Mouse (Mus musculus) C2C12 (cell line): ENCODE measurements at regions not wholly inside any gene's neighbourhood (a gene's known extent, or its start where the extent isn't known, plus 50 kb on each side); places are given as distances from the start of the nearest gene placed in this dataset.

Experiments
- H3K27me3 ChIP-seq: one replicate; pipeline ENCODE4 v1.6.1; 2011; ENCODE audit not compliant: control insufficient read depth, insufficient read depth, insufficient read length
- H3K36me3 ChIP-seq: one replicate; pipeline ENCODE4 v1.6.1; 2011; ENCODE audit not compliant: control insufficient read depth, insufficient read depth
- H3K4me3 ChIP-seq: one replicate; pipeline ENCODE4 v1.5.1; 2011; ENCODE audit warnings: mild to moderate bottlenecking, control low read depth; ENCODE audit not compliant: poor library complexity, insufficient read depth, severe bottlenecking
- H3K79me2 ChIP-seq: one replicate; pipeline ENCODE4 v1.6.1; 2011; ENCODE audit not compliant: control insufficient read depth, insufficient read depth
- H3K79me3 ChIP-seq: one replicate; pipeline ENCODE4 v1.6.1; 2011; ENCODE audit warnings: low read depth, control low read depth
- H3ac ChIP-seq: one replicate; pipeline ENCODE3; 2011; ENCODE audit warnings: low read depth; ENCODE audit not compliant: control insufficient read depth, insufficient read length
- CEBPB ChIP-seq: IDR thresholded peaks from one replicate; pipeline ENCODE4 v1.6.1; 2011; ENCODE audit warnings: low read depth, mild to moderate bottlenecking, control low read depth, moderate library complexity
- CTCF ChIP-seq: IDR thresholded peaks from one replicate; pipeline ENCODE4 v1.5.1; 2011; ENCODE audit not compliant: control insufficient read depth, insufficient read depth, insufficient read length
- FOSL1 ChIP-seq: IDR thresholded peaks from one replicate; pipeline ENCODE4 v1.8.0; 2011; ENCODE audit warnings: mild to moderate bottlenecking, low read length; ENCODE audit not compliant: poor library complexity, insufficient read depth, severe bottlenecking
- MAX ChIP-seq: IDR thresholded peaks from one replicate; pipeline ENCODE4 v1.6.1; 2011; ENCODE audit warnings: mild to moderate bottlenecking, control low read depth
- MYOD1 ChIP-seq: IDR thresholded peaks from one replicate; pipeline ENCODE4 v1.6.1; 2011; ENCODE audit warnings: low read depth; ENCODE audit not compliant: control insufficient read depth, insufficient read length
- MYOG ChIP-seq: IDR thresholded peaks from one replicate; pipeline ENCODE4 v1.6.1; 2011; ENCODE audit not compliant: control insufficient read depth, insufficient read length; ENCODE audit errors: extremely low read depth
- USF1 ChIP-seq: IDR thresholded peaks from one replicate; pipeline ENCODE4 v1.6.1; 2011; ENCODE audit warnings: low read depth, mild to moderate bottlenecking, control low read depth, moderate library complexity

DNA sequence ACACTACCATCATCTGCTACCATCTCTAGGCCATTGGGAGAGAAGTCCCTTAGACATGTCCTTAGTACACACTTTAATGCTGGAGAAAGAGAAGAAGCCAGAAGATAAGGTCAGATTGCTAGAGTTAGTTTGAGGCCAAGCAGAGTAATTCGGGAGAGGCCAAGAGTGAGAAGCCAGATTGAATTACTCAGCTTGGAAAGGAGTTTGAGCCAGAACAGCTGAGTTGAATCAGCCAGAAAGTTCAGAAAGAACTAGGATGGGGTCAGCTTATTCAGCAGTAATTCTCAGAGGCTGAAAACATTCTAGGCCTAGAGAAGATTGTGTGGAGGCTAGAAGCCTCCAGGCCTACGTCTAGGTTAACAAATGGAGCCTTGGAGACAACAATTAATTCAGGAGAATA is 244.2 kb upstream of the Gm12728 start:
- Histone ChIP-seq H3K27me3 (no peaks in the 10 kb centered on the region), H3K79me2 (no peaks in the 10 kb centered on the region), H3ac (no peak overlapping the region), H3K36me3 (no peaks in the 10 kb centered on the region), H3K79me3 (no peaks in the 10 kb centered on the region), H3K4me3 (no peak overlapping the region)
- TF ChIP-seq MAX (no peak), MYOG (no peak), MYOD1 (no peak), FOSL1 (no peak), CTCF (no peak), CEBPB (no peak), USF1 (no peak)

DNA sequence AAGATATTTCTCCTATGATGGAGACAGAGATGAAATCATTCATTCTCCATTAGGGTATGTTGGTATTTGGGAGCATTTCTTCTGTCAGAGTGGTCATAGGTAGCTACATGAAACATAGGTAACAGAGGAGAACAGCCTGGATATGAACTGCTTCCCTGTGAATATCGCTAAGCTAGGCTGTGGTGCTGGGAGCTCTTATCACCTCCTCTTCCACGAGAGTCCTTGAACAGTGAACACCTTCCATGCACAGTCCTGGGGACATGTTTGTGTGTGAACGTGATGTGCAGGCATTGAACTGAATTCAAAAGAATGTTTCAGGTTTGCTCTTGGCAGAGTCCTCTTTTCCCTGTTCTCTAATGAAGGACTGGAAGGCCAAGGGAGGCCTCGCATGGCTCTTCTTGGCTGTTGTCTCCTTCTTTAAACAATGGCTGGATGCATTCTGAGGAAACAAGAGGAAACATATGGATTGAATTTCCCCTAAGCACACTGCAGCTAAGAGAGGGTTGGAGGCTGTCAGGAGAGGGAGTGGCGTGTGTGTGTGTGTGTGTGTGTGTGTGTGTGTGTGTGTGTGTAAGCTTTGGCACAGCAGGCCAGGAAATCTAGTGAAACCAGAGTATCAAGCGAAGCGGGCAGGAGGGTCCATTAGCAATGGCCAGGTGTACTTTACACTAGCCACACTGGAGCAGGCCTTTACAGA is 239.8 kb upstream of the Gm12728 start:
- Histone ChIP-seq H3K79me2 (no peaks in the 10 kb centered on the region), H3ac (no peak overlapping the region), H3K79me3 (no peaks in the 10 kb centered on the region), H3K27me3 (no peaks in the 10 kb centered on the region), H3K4me3 (no peak overlapping the region), H3K36me3 (no peaks in the 10 kb centered on the region)
- no peak for TF ChIP-seq USF1
- TF ChIP-seq MYOD1 = no peak
- TF ChIP-seq MAX = no peak
- no peak for TF ChIP-seq MYOG
- no peak for TF ChIP-seq FOSL1
- TF ChIP-seq CTCF = no peak
- TF ChIP-seq CEBPB = no peak

DNA sequence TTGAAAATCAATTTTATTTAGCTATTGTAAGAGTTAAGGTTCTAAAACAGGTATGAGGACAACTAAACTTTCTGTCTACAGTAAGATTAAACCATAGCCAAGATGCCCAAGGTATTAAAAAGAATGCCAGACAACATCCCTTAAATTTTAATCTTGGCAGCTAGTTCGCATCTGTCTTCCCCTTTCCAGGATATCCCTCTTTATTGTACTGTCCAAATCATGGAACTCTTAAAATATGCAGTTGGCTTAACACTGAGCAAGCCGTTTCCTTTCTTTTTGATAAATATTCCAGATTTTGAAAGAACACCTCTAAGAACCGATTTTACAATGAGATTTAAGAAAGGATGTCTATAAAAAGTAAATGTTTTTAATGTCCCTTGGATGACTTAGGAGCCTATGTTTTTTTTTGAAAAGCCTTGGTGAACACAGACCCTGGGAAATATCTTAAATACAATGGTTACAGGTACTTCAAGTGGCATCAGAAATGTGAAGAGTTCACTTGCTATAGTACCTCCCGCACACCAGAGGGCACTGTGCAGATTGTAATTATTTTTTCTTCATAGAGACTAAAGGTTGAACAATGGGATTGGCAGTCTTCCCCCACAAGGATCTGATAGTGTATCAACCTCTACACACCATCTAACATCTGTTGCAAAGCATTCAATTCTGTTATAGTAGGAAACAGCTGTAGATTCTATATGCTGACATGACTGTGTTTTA is 237.5 kb upstream of the Gm12728 start:
- no peak overlapping the region for H3K4me3 ChIP-seq
- H3K27me3 ChIP-seq = no peaks in the 10 kb centered on the region
- no peaks in the 10 kb centered on the region for H3K36me3 ChIP-seq
- H3K79me2 ChIP-seq = no peaks in the 10 kb centered on the region
- no peaks in the 10 kb centered on the region for H3K79me3 ChIP-seq
- TF ChIP-seq CTCF (no peak), FOSL1 (no peak), MAX (no peak), MYOG (no peak), MYOD1 (no peak), USF1 (no peak), CEBPB (no peak)
- no peak overlapping the region for H3ac ChIP-seq

DNA sequence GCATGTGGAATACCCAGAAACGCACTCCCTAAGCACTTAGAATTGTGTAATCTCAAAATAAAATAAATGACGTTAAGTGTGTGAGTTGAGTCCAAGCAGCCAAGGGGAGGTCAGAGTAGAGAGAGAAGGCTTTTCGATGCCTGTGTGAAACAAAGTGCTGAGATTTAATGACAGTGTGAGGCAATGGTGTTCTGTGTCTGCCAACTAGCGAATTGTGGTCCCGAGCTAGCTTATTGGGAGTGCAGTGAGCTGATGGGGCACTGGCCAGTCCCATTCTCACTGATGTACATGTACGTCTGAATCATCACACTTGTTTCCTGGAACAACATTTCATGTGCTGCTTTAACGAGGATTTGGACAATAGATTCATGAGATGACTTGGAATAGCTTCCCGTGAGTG is 234.7 kb upstream of the Gm12728 start:
- no peaks in the 10 kb centered on the region for H3K79me2 ChIP-seq
- no peaks in the 10 kb centered on the region for H3K79me3 ChIP-seq
- H3K27me3 ChIP-seq = no peaks in the 10 kb centered on the region
- H3ac ChIP-seq = no peak overlapping the region
- no peak overlapping the region for H3K4me3 ChIP-seq
- no peak for TF ChIP-seq CEBPB
- TF ChIP-seq USF1 = no peak
- no peak for TF ChIP-seq MYOD1
- no peak for TF ChIP-seq FOSL1
- no peak for TF ChIP-seq MAX
- no peak for TF ChIP-seq CTCF
- TF ChIP-seq MYOG = no peak
- no peaks in the 10 kb centered on the region for H3K36me3 ChIP-seq

DNA sequence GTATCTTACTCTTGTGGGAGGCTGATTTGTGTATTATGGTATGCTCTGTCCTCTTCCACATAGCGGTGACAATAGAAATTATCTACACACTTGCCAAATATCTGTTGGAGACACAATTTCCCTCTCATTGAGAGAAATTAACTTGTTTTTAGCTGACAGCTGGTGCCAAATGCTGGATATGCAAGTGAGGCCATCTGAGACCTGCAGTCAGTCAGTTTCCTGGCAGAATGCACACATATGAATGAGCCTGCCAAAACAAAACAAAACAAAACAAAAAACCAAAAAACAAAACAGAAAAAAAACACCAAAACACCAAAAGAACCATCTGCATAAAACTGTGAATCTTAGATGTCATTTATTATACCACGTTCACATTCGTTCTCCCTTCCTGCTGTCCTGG is 233.7 kb upstream of the Gm12728 start:
- TF ChIP-seq MYOG (no peak), CTCF (no peak), MYOD1 (no peak), USF1 (no peak), CEBPB (no peak), MAX (no peak), FOSL1 (no peak)
- Histone ChIP-seq H3K79me3 (no peaks in the 10 kb centered on the region), H3K27me3 (no peaks in the 10 kb centered on the region), H3K79me2 (no peaks in the 10 kb centered on the region), H3K36me3 (no peaks in the 10 kb centered on the region), H3K4me3 (no peak overlapping the region), H3ac (no peak overlapping the region)

DNA sequence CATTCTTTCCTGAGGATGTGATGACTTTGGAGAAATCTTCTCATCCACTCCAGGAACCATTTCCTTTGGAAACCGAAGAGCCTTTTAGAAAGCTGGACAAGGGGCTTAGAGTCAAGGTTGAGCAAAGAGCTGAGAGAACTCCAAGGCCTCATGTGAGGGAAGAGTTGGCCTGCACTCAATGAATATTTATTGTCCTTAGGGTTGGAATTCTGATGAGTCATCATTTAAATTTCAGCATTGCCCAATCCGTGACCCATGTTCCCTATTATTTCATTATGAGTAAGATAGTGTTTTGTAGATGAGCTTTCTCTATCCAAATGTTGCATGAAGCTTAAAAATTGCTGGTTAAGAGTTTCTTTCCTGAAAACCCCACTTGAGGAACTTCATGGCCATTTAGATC is 232.3 kb upstream of the Gm12728 start:
- Histone ChIP-seq H3K4me3 (no peak overlapping the region), H3K79me3 (no peaks in the 10 kb centered on the region), H3K79me2 (no peaks in the 10 kb centered on the region), H3K27me3 (no peaks in the 10 kb centered on the region), H3ac (no peak overlapping the region), H3K36me3 (no peaks in the 10 kb centered on the region)
- no peak for TF ChIP-seq CTCF
- TF ChIP-seq CEBPB = peak; percentile 92
- TF ChIP-seq MYOG = no peak
